Mouse (Mus musculus) heart, postnatal 10 days (tissue): ENCODE measurements around the gene Vmn1r196. TPM values are rescaled to one million over a fixed set of nuclear protein-coding genes. Genes with fewer than 3 reads are reported as not detected.
"Not testable (repeated sequence)": the region's sequence is repeated elsewhere in the genome, so short reads cannot be mapped to it uniquely, and the experiment has no call there.

Experiments
- DNase-seq, 2 experiments: peaks; one replicate each; pipeline ENCODE4 v3.0.0; 2021
- intact Hi-C: fragments of 180-260 bp; cut with DNase I; formaldehyde crosslinking; loops from one replicate; pipeline ENCODE4 v1.15.1; 2025
- total RNA-seq, 2 experiments: library from RNA; stranded (reverse); gene quantifications; 2 replicates each; pipeline ENCODE4 v1.2.3; 2021

Vmn1r196 gene
- not detected for total RNA-seq

- no peak for DNase-seq
- intact Hi-C loops = no loop called here
Measured at GRCm38 (mm10) chr13:22289620-22290019, at the start of gene Vmn1r196. TSS of gene Vmn1r196 (plus strand) at chr13:22289920.

- DNase-seq = no peak
- intact Hi-C loops = loop anchor here (1.0 kb wide), 1 partner anchor 12 kb away; no protein-coding TSS in a partner anchor
Measured at GRCm38 (mm10) chr13:22243915-22244314, 45.8 kb upstream of the Vmn1r196 start, which contains the start of gene Vmn1r194. TSS of gene Vmn1r194 (plus strand) at chr13:22244215.

GRCm38 (mm10) chr13:22270222-22270621 is 19.5 kb upstream of the Vmn1r196 start, which contains the start of gene Vmn1r195:
TSS of gene Vmn1r195 (plus strand) at chr13:22270522.
- intact Hi-C loops, DNase-seq: not testable (repeated sequence)

- intact Hi-C loops = no loop called here
Measured at GRCm38 (mm10) chr13:22271721-22272120, 18.0 kb upstream of the Vmn1r196 start.

GRCm38 (mm10) chr13:22284578-22284977 is 5.1 kb upstream of the Vmn1r196 start:
- intact Hi-C loops = no loop called here
- DNase-seq = no peak

More at GRCm38 (mm10) chr13:22271721-22272120, 18.0 kb upstream of the Vmn1r196 start:
- DNase-seq = no peak

GRCm38 (mm10) chr13:22308075-22308474 is 18.4 kb downstream of the Vmn1r196 start:
- intact Hi-C loops = loop anchor here (10.0 kb wide), 1 partner anchor 197 kb away; the partner anchor contains the start of gene Vmn1r202
- DNase-seq = not testable (repeated sequence)

GRCm38 (mm10) chr13:22315361-22315760 is 25.6 kb downstream of the Vmn1r196 start:
- intact Hi-C loops = no loop called here
- DNase-seq = no peak

- DNase-seq = no peak
- intact Hi-C loops = no loop called here
Measured at GRCm38 (mm10) chr13:22317366-22317765, 27.6 kb downstream of the Vmn1r196 start.

- intact Hi-C loops = no loop called here
- DNase-seq = no peak
Measured at GRCm38 (mm10) chr13:22320091-22320490, 30.4 kb downstream of the Vmn1r196 start.

- intact Hi-C loops = no loop called here
- DNase-seq = no peak
Measured at GRCm38 (mm10) chr13:22324289-22324688, 34.6 kb downstream of the Vmn1r196 start, which contains the start of gene Vmn1r197. TSS of gene Vmn1r197 (plus strand) at chr13:22324589.

GRCm38 (mm10) chr13:22333269-22333668 is 43.5 kb downstream of the Vmn1r196 start:
- DNase-seq = no peak
- intact Hi-C loops = no loop called here

- intact Hi-C loops = no loop called here
- DNase-seq = no peak
Measured at GRCm38 (mm10) chr13:22335565-22335964, 45.8 kb downstream of the Vmn1r196 start.

Other genes with a start within 250 kb of the Vmn1r196 start
- 10 to 100 TPM; 70.8 to 71.4 TPM for gene Hist1h4i, start 248.6 kb upstream of the Vmn1r196 start, total RNA-seq
- gene Hist1h2ag, start 247.0 kb upstream of the Vmn1r196 start, total RNA-seq = 100 to 1,000 TPM; 142 to 176 TPM
- 100 to 1,000 TPM; 116 to 123 TPM for gene Hist1h2bj, start 246.7 kb upstream of the Vmn1r196 start, total RNA-seq
- not detected for gene Vmn1r188, start 205.5 kb upstream of the Vmn1r196 start, total RNA-seq
- gene Vmn1r189, start 184.1 kb upstream of the Vmn1r196 start, total RNA-seq = not detected
- gene Vmn1r191, start 106.0 kb upstream of the Vmn1r196 start, total RNA-seq = not detected
- not detected for gene Vmn1r192, start 98.8 kb upstream of the Vmn1r196 start, total RNA-seq
- gene Vmn1r193, start 66.8 kb upstream of the Vmn1r196 start, total RNA-seq = not detected
- gene Vmn1r194, start 45.7 kb upstream of the Vmn1r196 start, total RNA-seq = not detected
- not detected for gene Vmn1r195, start 19.4 kb upstream of the Vmn1r196 start, total RNA-seq
- not detected for gene Vmn1r197, start 34.7 kb downstream of the Vmn1r196 start, total RNA-seq
- gene Vmn1r198, start 60.4 kb downstream of the Vmn1r196 start, total RNA-seq = not detected
- not detected for gene Vmn1r199, start 89.9 kb downstream of the Vmn1r196 start, total RNA-seq
- not detected for gene Vmn1r200, start 100.5 kb downstream of the Vmn1r196 start, total RNA-seq
- not detected for gene Vmn1r201, start 182.0 kb downstream of the Vmn1r196 start, total RNA-seq
- not detected for gene Vmn1r202, start 215.5 kb downstream of the Vmn1r196 start, total RNA-seq
- not detected for gene Vmn1r203, start 228.2 kb downstream of the Vmn1r196 start, total RNA-seq